Mouse (Mus musculus) testis, adult 2 months (tissue): Measurements from ENCODE around the gene Tmem91.

ENCODE experiments used
- CTCF ChIP-seq: fragments of 200-500 bp; IDR thresholded peaks from 2 replicates; pipeline ENCODE4 v1.5.1; 2012; ENCODE audit warnings: low read depth, mild to moderate bottlenecking, inconsistent platforms, low read length, moderate library complexity; ENCODE audit not compliant: control insufficient read depth, insufficient read depth, insufficient replicate concordance
- POLR2A ChIP-seq: fragments of 200-500 bp; IDR thresholded peaks from 2 replicates; pipeline ENCODE4 v1.6.1; 2012; ENCODE audit warnings: low read depth, mild to moderate bottlenecking, inconsistent platforms, low read length, moderate library complexity; ENCODE audit not compliant: control insufficient read depth

GRCm38 (mm10) chr7:25679971-25680370 lies 5.0 kb upstream of the Tmem91 start:
- TF ChIP-seq CTCF (no peak), POLR2A (no peak)
